Mouse (Mus musculus) B cell, adult (primary cell): ENCODE measurements around the gene Tsga8. TPM values are rescaled to one million over a fixed set of nuclear protein-coding genes. Genes with fewer than 3 reads are reported as not detected.

ENCODE experiments used
- total RNA-seq: library from RNA; stranded (reverse); gene quantifications from 4 replicates; pipeline ENCODE4 v1.2.4, GENCODE M21; 2023; ENCODE audit not compliant: inconsistent age

Tsga8 gene
- not detected in 4 replicates for total RNA-seq

DNA sequence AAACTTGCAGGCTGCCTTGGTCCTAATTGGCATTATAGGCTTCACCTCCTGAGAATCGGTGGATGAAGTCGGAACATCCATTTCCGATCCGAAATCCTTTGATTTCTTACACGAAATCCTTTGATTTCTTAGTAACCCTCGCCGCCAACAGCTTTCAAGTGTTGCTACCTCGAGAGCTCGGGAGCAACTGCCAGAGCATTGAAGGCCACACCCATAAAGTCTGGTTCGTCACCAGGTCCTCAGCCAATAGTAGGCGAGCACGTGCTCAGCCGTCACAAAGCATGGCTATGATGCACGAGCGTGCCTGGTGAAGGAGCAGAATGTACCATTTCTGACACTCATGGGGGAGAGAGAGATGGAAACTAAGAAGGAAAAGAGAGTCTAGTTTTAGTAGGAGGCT is at the start of gene Tsga8:
Gene Tsga8 (minus strand): TSS at position 327 of the 400 bp plus-strand sequence.

